Mouse (Mus musculus): ENCODE measurements around the gene Qtrt1.

Gene Qtrt1

GRCm38 (mm10) chr9:21424631-21425555, 13.3 kb downstream of the Qtrt1 start, which contains the start of gene Dnm2:
Gene Dnm2, plus strand, starts transcription at chr9:21424908.
- under 1% methylated on average over 82 of the region's 82 CpGs for WGBS

GRCm38 (mm10) chr9:21425556-21425945, 13.9 kb downstream of the Qtrt1 start:
- 2% methylated on average over 6 of the region's 6 CpGs for WGBS

GRCm38 (mm10) chr9:21426013-21426412, 14.4 kb downstream of the Qtrt1 start:
- 0% methylated on average over 1 of the region's 1 CpGs for WGBS

- WGBS, result 67% methylated on average over 2 of the region's 2 CpGs
Measured at GRCm38 (mm10) chr9:21426525-21426924, 14.9 kb downstream of the Qtrt1 start.

- 52% methylated on average over 2 of the region's 2 CpGs for WGBS
Measured at GRCm38 (mm10) chr9:21427773-21428172, 16.1 kb downstream of the Qtrt1 start.

GRCm38 (mm10) chr9:21428178-21428577, 16.5 kb downstream of the Qtrt1 start:
- WGBS, result 89% methylated on average over 6 of the region's 6 CpGs

GRCm38 (mm10) chr9:21430724-21431123, 19.1 kb downstream of the Qtrt1 start:
- 23% methylated on average over 7 of the region's 7 CpGs for WGBS

GRCm38 (mm10) chr9:21432066-21432465, 20.4 kb downstream of the Qtrt1 start:
- WGBS, result 79% methylated on average over 7 of the region's 7 CpGs

- WGBS, result 59% methylated on average over 8 of the region's 8 CpGs
Measured at GRCm38 (mm10) chr9:21433766-21434165, 22.1 kb downstream of the Qtrt1 start.

GRCm38 (mm10) chr9:21434410-21434809, 22.8 kb downstream of the Qtrt1 start:
- 42% methylated on average over 2 of the region's 2 CpGs for WGBS

GRCm38 (mm10) chr9:21435777-21436635, 24.4 kb downstream of the Qtrt1 start:
- WGBS, result 76% methylated on average over 7 of the region's 7 CpGs

GRCm38 (mm10) chr9:21437577-21437976, 25.9 kb downstream of the Qtrt1 start:
- WGBS, result 85% methylated on average over 6 of the region's 6 CpGs

GRCm38 (mm10) chr9:21438219-21438618, 26.6 kb downstream of the Qtrt1 start:
- 57% methylated on average over 3 of the region's 3 CpGs for WGBS

- WGBS, result 60% methylated on average over 3 of the region's 3 CpGs
Measured at GRCm38 (mm10) chr9:21439456-21439855, 27.8 kb downstream of the Qtrt1 start.

- 72% methylated on average over 2 of the region's 2 CpGs for WGBS
Measured at GRCm38 (mm10) chr9:21439914-21440313, 28.3 kb downstream of the Qtrt1 start.

GRCm38 (mm10) chr9:21443853-21444252, 32.2 kb downstream of the Qtrt1 start:
- WGBS, result 91% methylated on average over 8 of the region's 8 CpGs

- 76% methylated on average over 4 of the region's 4 CpGs for WGBS
Measured at GRCm38 (mm10) chr9:21444574-21444973, 32.9 kb downstream of the Qtrt1 start.

GRCm38 (mm10) chr9:21445081-21445744, 33.6 kb downstream of the Qtrt1 start:
- 89% methylated on average over 6 of the region's 6 CpGs for WGBS

GRCm38 (mm10) chr9:21447778-21448177, 36.1 kb downstream of the Qtrt1 start:
- 86% methylated on average over 2 of the region's 2 CpGs for WGBS

- WGBS, result 64% methylated on average over 2 of the region's 2 CpGs
Measured at GRCm38 (mm10) chr9:21449710-21450109, 38.1 kb downstream of the Qtrt1 start.

- 67% methylated on average over 3 of the region's 3 CpGs for WGBS
Measured at GRCm38 (mm10) chr9:21450270-21450669, 38.6 kb downstream of the Qtrt1 start.

GRCm38 (mm10) chr9:21451391-21451790, 39.8 kb downstream of the Qtrt1 start:
- WGBS, result 65% methylated on average over 8 of the region's 8 CpGs

Data from cerebral cortex, adult 2 months (tissue).